Mouse (Mus musculus) MEL (cell line): Measurements from ENCODE around the gene B3galt6. TPM values are rescaled to one million over a fixed set of nuclear protein-coding genes. Genes with fewer than 3 reads are reported as not detected.

ENCODE experiments used
- DNase-seq: peaks from one replicate; pipeline ENCODE4 v3.0.0; 2011; ENCODE audit warnings: low read depth, low spot score
- H3K27ac ChIP-seq: 2 replicates; pipeline ENCODE4 v1.5.1; 2012; ENCODE audit warnings: low read depth, mild to moderate bottlenecking, control low read depth, low read length, moderate library complexity; ENCODE audit not compliant: control insufficient read depth
- H3K27me3 ChIP-seq, 2 experiments: fragments of 150-350 bp in 1 of 2; sonication (generic) in 1 of 2; 2 replicates each; pipeline ENCODE4 v1.6.1; 2012; ENCODE audit warnings: low read length in 2 of 2, mild to moderate bottlenecking in 2 of 2, improper control_type of control experiment in 1 of 2, moderate library complexity in 1 of 2; ENCODE audit not compliant: insufficient read depth in 2 of 2, control insufficient read depth in 1 of 2
- H3K36me3 ChIP-seq, 2 experiments: 2 replicates each; pipeline ENCODE4 v1.6.1; 2012 to 2014; ENCODE audit warnings: low read length in 2 of 2, improper control_type of control experiment in 1 of 2, inconsistent platforms in 1 of 2, mild to moderate bottlenecking in 1 of 2; ENCODE audit not compliant: insufficient read depth in 2 of 2, control insufficient read depth in 1 of 2
- H3K4me1 ChIP-seq, 2 experiments: fragments of 150-350 bp in 1 of 2; sonication (generic) in 1 of 2; 2 replicates each; pipeline ENCODE4 v1.6.1; 2012; ENCODE audit warnings: low read length in 2 of 2, improper control_type of control experiment in 1 of 2, mild to moderate bottlenecking in 1 of 2; ENCODE audit not compliant: insufficient read depth in 2 of 2, control insufficient read depth in 1 of 2
- H3K4me3 ChIP-seq, 2 experiments: fragments of 150-350 bp in 1 of 2; sonication (generic) in 1 of 2; 2 replicates each; pipeline ENCODE4 v1.5.1; 2012; ENCODE audit warnings: low read depth in 2 of 2, low read length in 2 of 2, mild to moderate bottlenecking in 2 of 2, moderate library complexity in 2 of 2, control low read depth in 1 of 2, improper control_type of control experiment in 1 of 2; ENCODE audit not compliant: control insufficient read depth in 1 of 2, insufficient read depth in 1 of 2
- H3K79me2 ChIP-seq: 2 replicates; pipeline ENCODE4 v1.6.1; 2012; ENCODE audit warnings: mild to moderate bottlenecking, low read length, moderate library complexity; ENCODE audit not compliant: control insufficient read depth, poor library complexity, insufficient read depth
- H3K9ac ChIP-seq: 2 replicates; pipeline ENCODE4 v1.6.1; 2012; ENCODE audit warnings: low read depth, mild to moderate bottlenecking, control low read depth, low read length, moderate library complexity; ENCODE audit not compliant: control insufficient read depth, poor library complexity, severe bottlenecking
- H3K9me3 ChIP-seq: fragments of 150-350 bp; sonication (generic); replicated peaks from 2 replicates; pipeline ENCODE4 v1.6.1; 2012; ENCODE audit warnings: mild to moderate bottlenecking, low read length, improper control_type of control experiment, moderate library complexity; ENCODE audit not compliant: insufficient read depth
- CHD1 ChIP-seq: IDR thresholded peaks from 2 replicates; pipeline ENCODE4 v1.6.1; 2012; ENCODE audit warnings: low read depth, mild to moderate bottlenecking, inconsistent platforms, low read length, improper control_type of control experiment
- CHD2 ChIP-seq: IDR thresholded peaks from 2 replicates; pipeline ENCODE4 v1.6.1; 2011; ENCODE audit warnings: low read length, improper control_type of control experiment
- CTCF ChIP-seq, 3 experiments: IDR thresholded peaks in 2 of 3; conservative IDR thresholded peaks in 1 of 3; 2 replicates each; pipeline ENCODE4 v1.5.1; 2011 to 2012; ENCODE audit warnings: low read length in 3 of 3, low read depth in 2 of 3, mild to moderate bottlenecking in 2 of 3, improper control_type of control experiment in 1 of 3, inconsistent platforms in 1 of 3, mixed read lengths in 1 of 3, moderate library complexity in 1 of 3; ENCODE audit not compliant: control insufficient read depth in 1 of 3, insufficient read depth in 1 of 3, poor library complexity in 1 of 3, severe bottlenecking in 1 of 3
- E2F4 ChIP-seq: IDR thresholded peaks from 2 replicates; pipeline ENCODE4 v1.6.1; 2011; ENCODE audit warnings: low read depth, low read length, improper control_type of control experiment, borderline replicate concordance
- EP300 ChIP-seq, 2 experiments: IDR thresholded peaks; 2 replicates each; pipeline ENCODE4 v1.6.1; 2011; ENCODE audit warnings: improper control_type of control experiment in 2 of 2, low read length in 2 of 2, low read depth in 1 of 2, mild to moderate bottlenecking in 1 of 2
- HCFC1 ChIP-seq: IDR thresholded peaks from 2 replicates; pipeline ENCODE4 v1.6.1; 2012; ENCODE audit warnings: low read depth, mild to moderate bottlenecking, inconsistent platforms, low read length, improper control_type of control experiment, moderate library complexity
- JUND ChIP-seq: IDR thresholded peaks from 2 replicates; pipeline ENCODE4 v1.6.1; 2011; ENCODE audit warnings: low read depth, mild to moderate bottlenecking, improper control_type of control experiment, low read length
- MAZ ChIP-seq: IDR thresholded peaks from 2 replicates; pipeline ENCODE4 v1.6.1; 2012; ENCODE audit warnings: low read depth, mild to moderate bottlenecking, inconsistent platforms, low read length, improper control_type of control experiment
- MEF2A ChIP-seq: IDR thresholded peaks from 2 replicates; pipeline ENCODE4 v1.6.1; 2014; ENCODE audit warnings: low read depth, mild to moderate bottlenecking, inconsistent platforms, low read length, improper control_type of control experiment; ENCODE audit not compliant: poor library complexity, insufficient replicate concordance, severe bottlenecking; ENCODE audit errors: extremely low read depth
- MYB ChIP-seq: IDR thresholded peaks from 2 replicates; pipeline ENCODE4 v1.6.1; 2011; ENCODE audit warnings: mild to moderate bottlenecking, low read depth, low read length, improper control_type of control experiment
- MYC ChIP-seq: IDR thresholded peaks from 2 replicates; pipeline ENCODE4 v1.6.1; 2011; ENCODE audit warnings: low read depth, mild to moderate bottlenecking, low read length, improper control_type of control experiment, moderate library complexity
- NRF1 ChIP-seq: IDR thresholded peaks from 2 replicates; pipeline ENCODE4 v1.6.1; 2014; ENCODE audit warnings: low read depth, mild to moderate bottlenecking, inconsistent platforms, low read length, improper control_type of control experiment, moderate library complexity; ENCODE audit not compliant: poor library complexity, insufficient read depth, severe bottlenecking
- POLR2A ChIP-seq, 2 experiments: IDR thresholded peaks; 2 replicates each; pipeline ENCODE4 v1.6.1; 2011 to 2012; ENCODE audit warnings: low read length in 2 of 2, mild to moderate bottlenecking in 2 of 2, control low read depth in 1 of 2, improper control_type of control experiment in 1 of 2, low read depth in 1 of 2, moderate library complexity in 1 of 2; ENCODE audit not compliant: control insufficient read depth in 1 of 2, insufficient read depth in 1 of 2, poor library complexity in 1 of 2
- TAL1 ChIP-seq: IDR thresholded peaks from 2 replicates; pipeline ENCODE4 v1.6.1; 2012; ENCODE audit warnings: mild to moderate bottlenecking, inconsistent platforms, low read length, moderate library complexity, mixed read lengths
- TBP ChIP-seq: IDR thresholded peaks from 2 replicates; pipeline ENCODE4 v1.8.0; 2011; ENCODE audit warnings: low read depth, low read length, improper control_type of control experiment
- TCF12 ChIP-seq: IDR thresholded peaks from 2 replicates; pipeline ENCODE4 v1.6.1; 2014; ENCODE audit warnings: low read depth, mild to moderate bottlenecking, inconsistent platforms, low read length, improper control_type of control experiment, moderate library complexity
- UBTF ChIP-seq: IDR thresholded peaks from 2 replicates; pipeline ENCODE4 v1.6.1; 2012; ENCODE audit warnings: low read depth, mild to moderate bottlenecking, inconsistent platforms, low read length, improper control_type of control experiment, moderate library complexity, borderline replicate concordance; ENCODE audit not compliant: insufficient read depth
- USF2 ChIP-seq, 2 experiments: IDR thresholded peaks; 2 replicates each; pipeline ENCODE4 v1.6.1; 2011 to 2012; ENCODE audit warnings: improper control_type of control experiment in 2 of 2, low read length in 2 of 2, borderline replicate concordance in 1 of 2, inconsistent platforms in 1 of 2, low read depth in 1 of 2, mild to moderate bottlenecking in 1 of 2; ENCODE audit not compliant: insufficient read depth in 1 of 2
- ZKSCAN1 ChIP-seq: IDR thresholded peaks from 2 replicates; pipeline ENCODE4 v1.6.1; 2012; ENCODE audit warnings: low read depth, mild to moderate bottlenecking, inconsistent platforms, low read length, improper control_type of control experiment, moderate library complexity
- ZMIZ1 ChIP-seq: IDR thresholded peaks from 2 replicates; pipeline ENCODE4 v1.6.1; 2012; ENCODE audit warnings: low read depth, mild to moderate bottlenecking, inconsistent platforms, low read length, improper control_type of control experiment, moderate library complexity
- ZNF384 ChIP-seq: IDR thresholded peaks from 2 replicates; pipeline ENCODE4 v1.6.1; 2012; ENCODE audit warnings: low read depth, mild to moderate bottlenecking, inconsistent platforms, low read length, improper control_type of control experiment
- polyA plus RNA-seq, 2 experiments: library from polyadenylated mRNA; stranded (reverse) in 1 of 2; unstranded in 1 of 2; fragments of >175 nt in 1 of 2; fragments of >200 nt in 1 of 2; gene quantifications; 2 replicates each; pipeline versions ENCODE4 v1.2.1 to v1.2.4; 2012; ENCODE audit warnings: low replicate concordance in 2 of 2, low read depth in 1 of 2; ENCODE audit not compliant: insufficient read length in 2 of 2, insufficient read depth in 1 of 2, missing spikeins in 1 of 2
- total RNA-seq: library from RNA; depleted of rRNA; stranded (reverse); fragments of 300-350 nt; gene quantifications from 2 replicates; pipeline ENCODE4 v1.2.3, GENCODE M21; 2012

B3galt6 gene
- total and polyA plus RNA-seq, 3 experiments = 3.8 to 9.1 TPM; not detected in 1

GRCm38 (mm10) chr4:156021942-156022419, 29.5 kb upstream of the B3galt6 start (continued):
- TF ChIP-seq HCFC1 = no peak
- TF ChIP-seq MAZ = no peak
- TF ChIP-seq, all 39 proteins: peak for 9

GRCm38 (mm10) chr4:156021381-156021780, 28.9 kb upstream of the B3galt6 start:
- Histone ChIP-seq H3K36me3 (peaks cover 0 to 16% of the 10 kb centered on the region in 2 experiments; a peak in 2 of 4 replicates), H3K9ac (peak overlapping the region; percentile 43; the same call in 1 of the 2 replicates), H3K9me3 (no peaks in the 10 kb centered on the region), H3K4me1 (peaks cover 5 to 21% of the 10 kb centered on the region in 2 experiments), H3K79me2 (no peaks in the 10 kb centered on the region), H3K4me3 (no peak overlapping the region), H3K27me3 (no peaks in the 10 kb centered on the region), H3K27ac (peak overlapping the region; percentile 58)
- TF ChIP-seq ZKSCAN1 (no peak), EP300 (IDR thresholded peaks at IDR 0.05; ENCODE audit: low read depth in 1 of 2, low read length in 2 of 2) (no peak), CHD2 (no peak), POLR2A (IDR thresholded peaks at IDR 0.05; ENCODE audit: control insufficient read depth in 1 of 2, insufficient read depth in 1 of 2, low read depth in 1 of 2, low read length in 2 of 2, poor library complexity in 1 of 2) (no peak), CTCF (IDR thresholded peaks at IDR 0.05 in 2 of 3, conservative IDR thresholded peaks at IDR 0.05 in 1 of 3; ENCODE audit: control insufficient read depth in 1 of 3, insufficient read depth in 1 of 3, low read depth in 2 of 3, low read length in 3 of 3, poor library complexity in 1 of 3, severe bottlenecking in 1 of 3) (no peak)
- DNase-seq = no peak

- TF ChIP-seq TCF12 (no peak), CHD2 (no peak), UBTF (no peak), ZMIZ1 (no peak), NRF1 (no peak), TBP (no peak), CHD1 (no peak), MYB (no peak), E2F4 (no peak), EP300 (IDR thresholded peaks at IDR 0.05; ENCODE audit: low read depth in 1 of 2, low read length in 2 of 2) (no peak), MEF2A (no peak), MYC (no peak), USF2 (IDR thresholded peaks at IDR 0.05; ENCODE audit: borderline replicate concordance in 1 of 2, insufficient read depth in 1 of 2, low read depth in 1 of 2, low read length in 2 of 2) (no peak), CTCF (IDR thresholded peaks at IDR 0.05 in 2 of 3, conservative IDR thresholded peaks at IDR 0.05 in 1 of 3; ENCODE audit: control insufficient read depth in 1 of 3, insufficient read depth in 1 of 3, low read depth in 2 of 3, low read length in 3 of 3, poor library complexity in 1 of 3, severe bottlenecking in 1 of 3) (no peak), JUND (no peak), POLR2A (IDR thresholded peaks at IDR 0.05; ENCODE audit: control insufficient read depth in 1 of 2, insufficient read depth in 1 of 2, low read depth in 1 of 2, low read length in 2 of 2, poor library complexity in 1 of 2) (no peak), TAL1 (no peak), ZNF384 (no peak)
- peaks cover 0 to 13% of the 10 kb centered on the region in 2 experiments; a peak in 3 of 4 replicates for H3K4me1 ChIP-seq
- DNase-seq = no peak
- no peaks in the 10 kb centered on the region for H3K9me3 ChIP-seq
- H3K79me2 ChIP-seq = no peaks in the 10 kb centered on the region
- peaks cover 0 to 11% of the 10 kb centered on the region in 2 experiments; a peak in 3 of 4 replicates for H3K36me3 ChIP-seq
- H3K27ac ChIP-seq = no peak overlapping the region
- H3K9ac ChIP-seq = no peak overlapping the region
- no peaks in the 10 kb centered on the region for H3K27me3 ChIP-seq
- no peak overlapping the region for H3K4me3 ChIP-seq
Observed at GRCm38 (mm10) chr4:156019771-156020170, 27.3 kb upstream of the B3galt6 start.
